In the genomic region with DNA sequence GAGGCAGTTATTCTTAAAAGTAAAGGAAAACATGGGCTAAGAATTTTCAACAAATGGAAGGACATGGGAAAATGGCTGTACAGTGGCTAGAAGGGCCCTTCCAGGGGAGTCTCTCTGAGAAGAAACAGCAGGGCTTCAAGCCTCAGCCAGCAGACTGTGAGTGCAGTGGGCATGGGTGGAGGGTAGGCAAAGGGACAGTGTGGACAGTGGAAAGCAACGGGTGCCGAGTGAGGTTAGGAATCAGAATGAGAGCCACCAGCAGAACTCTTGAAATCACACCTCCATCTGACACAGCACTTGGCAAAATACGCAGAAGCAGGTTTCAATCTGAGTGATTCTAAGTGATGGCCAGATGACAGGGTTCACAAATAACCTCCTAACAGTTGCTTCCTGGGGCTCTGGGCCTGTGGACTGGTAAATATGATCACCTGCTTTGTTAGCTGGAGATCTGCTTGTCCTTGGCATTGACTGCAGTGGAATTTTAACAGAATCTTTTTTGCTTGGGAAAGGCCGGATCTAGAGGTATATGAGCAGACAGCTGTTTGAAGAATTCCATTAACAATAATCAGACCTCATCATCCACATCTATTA, we compare ENCODE assay signal across 11 mouse cellular contexts.
A peak's percentile ranks its signal among the peaks of the same experiment; 100 is the strongest.
DNase-seq lines count a peak whose midpoint lies in the region.
"Had no signal": no experiment of that assay in that cellular context is flagged by ENCODE, and none has a peak within 500 bp of the region (broad histone marks: within the 10 kb centered on the region; RNA-seq: fewer than 3 reads in every experiment).

No protein-coding gene starts in this region.

- intact Hi-C loops in gastrocnemius, postnatal 36 days (cut with DNase I), result no loop called here

- DNase-seq in gastrocnemius, postnatal 25 days, result peak; percentile 32
- DNase-seq in gastrocnemius, postnatal 36 days, result no peak
- peak; percentile 75 for DNase-seq in cerebellum, adult 11-12 months
- peak; percentile 84 for DNase-seq in cerebellum, adult 9-10 months
- DNase-seq in cerebellum, postnatal 36 days, result peak; percentile 18 to 41
- no peak for DNase-seq in c-Kit-positive CD71-positive TER-119-positive erythroid progenitor cells, embryonic 14.5 days (ENCODE audit: low spot score)
- no peak for DNase-seq in layer of hippocampus, adult 18-20 months (ENCODE audit: low spot score in 2 of 2)
- DNase-seq: adrenal gland, adult 2 months; kidney, adult 18-20 months; kidney, postnatal 25 days; thymus, postnatal 14 days had no signal

Comparison
In these comparisons a context has a peak if more than half of its experiments do, and no peak if none do; other contexts are left out.
1. DNase-seq: peak in gastrocnemius, postnatal 25 days (single experiment), cerebellum, adult 11-12 months (single experiment), cerebellum, adult 9-10 months (single experiment) and cerebellum, postnatal 36 days (2 of 2); none in gastrocnemius, postnatal 36 days (0 of 2), c-Kit-positive CD71-positive TER-119-positive erythroid progenitor cells, embryonic 14.5 days (single experiment) and layer of hippocampus, adult 18-20 months (0 of 2).